8 mouse cellular contexts compared by ENCODE assay signal in the genomic region with DNA sequence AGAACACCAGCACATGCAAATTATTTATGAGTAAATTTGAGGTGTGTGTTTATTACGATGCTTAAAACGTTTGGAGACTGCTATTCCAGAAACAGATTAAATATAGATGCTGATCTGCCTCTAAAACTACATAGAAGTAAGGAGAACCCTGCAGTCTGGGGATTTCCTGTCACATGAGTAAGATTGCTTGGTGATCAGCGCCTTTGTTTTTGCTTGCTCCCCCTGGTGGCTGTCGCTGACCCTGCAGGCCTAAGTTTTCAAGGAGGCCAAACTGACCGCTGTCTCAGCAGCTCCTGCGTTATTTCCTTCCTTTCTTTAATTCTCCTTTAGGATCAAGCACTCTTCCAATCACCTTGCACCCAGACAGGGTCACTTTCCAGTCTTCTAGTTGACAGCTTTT. TPM values are rescaled to one million over a fixed set of nuclear protein-coding genes. Genes with fewer than 3 reads are reported as not detected.
DNase-seq lines count a peak whose midpoint lies in the region; ATAC-seq and TF ChIP-seq lines count a peak whose summit lies in the region.

No protein-coding gene starts in this region.

- peak; percentile 91 for DNase-seq in intestine, embryonic 14.5 days (ENCODE audit: low spot score)
- DNase-seq in cerebellum, adult 18-20 months: peak; percentile 70 to 82
- DNase-seq in forebrain, postnatal 0 days: peak; percentile 74
- peak; percentile 67 to 71 for DNase-seq in left cerebral cortex, postnatal 25 days (ENCODE audit: low spot score in 2 of 2)
- DNase-seq in midbrain, postnatal 0 days (ENCODE audit: low spot score): peak; percentile 78
- peak; percentile 54 to 63 for DNase-seq in spleen, postnatal 36 days (ENCODE audit: low spot score in 2 of 2)

- no peak overlapping the region for H3K9ac ChIP-seq in intestine, embryonic 14.5 days (ENCODE audit: low read length)
- no peak overlapping the region for H3K9ac ChIP-seq in intestine, embryonic 16.5 days (ENCODE audit: low read depth, low read length)
- no peak overlapping the region for H3K9ac ChIP-seq in forebrain, postnatal 0 days
- no peak overlapping the region for H3K9ac ChIP-seq in hindbrain, embryonic 16.5 days (ENCODE audit: low read depth, low read length)
- H3K9ac ChIP-seq in midbrain, postnatal 0 days (replicated peaks; ENCODE audit: low read length, poor library complexity, severe bottlenecking): no peak overlapping the region

- no peaks in the 10 kb centered on the region for H3K9me3 ChIP-seq in intestine, embryonic 14.5 days (ENCODE audit: control insufficient read depth, low read length)
- no peaks in the 10 kb centered on the region for H3K9me3 ChIP-seq in intestine, embryonic 16.5 days (ENCODE audit: control insufficient read depth, low read length)
- H3K9me3 ChIP-seq in forebrain, postnatal 0 days (ENCODE audit: low read length): no peaks in the 10 kb centered on the region
- H3K9me3 ChIP-seq in hindbrain, embryonic 16.5 days (ENCODE audit: control insufficient read depth, low read length): no peaks in the 10 kb centered on the region
- H3K9me3 ChIP-seq in midbrain, postnatal 0 days (ENCODE audit: low read length): no peaks in the 10 kb centered on the region

- no peak overlapping the region for H3K4me3 ChIP-seq in intestine, embryonic 14.5 days (ENCODE audit: low read depth, low read length)
- H3K4me3 ChIP-seq in intestine, embryonic 16.5 days (ENCODE audit: low read length): no peak overlapping the region
- H3K4me3 ChIP-seq in forebrain, postnatal 0 days (ENCODE audit: low read depth, low read length): no peak overlapping the region
- H3K4me3 ChIP-seq in hindbrain, embryonic 16.5 days (ENCODE audit: low read length): no peak overlapping the region
- H3K4me3 ChIP-seq in midbrain, postnatal 0 days (ENCODE audit: low read depth, low read length): no peak overlapping the region

- intact Hi-C loops in left cerebral cortex, postnatal 25 days (cut with DNase I): loop anchor here (1.0 to 5.0 kb wide), 2 partner anchors 130 to 268 kb away; no protein-coding TSS in a partner anchor

- TF ChIP-seq CTCF in forebrain, postnatal 0 days (IDR thresholded peaks at IDR 0.05; ENCODE audit: low read depth): peak; percentile 90
- TF ChIP-seq CTCF in midbrain, postnatal 0 days (IDR thresholded peaks at IDR 0.05): peak; percentile 91

- H3K36me3 ChIP-seq in intestine, embryonic 14.5 days (ENCODE audit: control insufficient read depth, insufficient read depth, low read length): no peaks in the 10 kb centered on the region
- H3K36me3 ChIP-seq in intestine, embryonic 16.5 days (ENCODE audit: control insufficient read depth, insufficient read depth, low read length): no peaks in the 10 kb centered on the region
- peaks cover 5% of the 10 kb centered on the region; the same call in 1 of the 2 replicates for H3K36me3 ChIP-seq in forebrain, postnatal 0 days (ENCODE audit: insufficient read depth)
- peaks cover 2% of the 10 kb centered on the region; the same call in 1 of the 2 replicates for H3K36me3 ChIP-seq in hindbrain, embryonic 16.5 days (ENCODE audit: control insufficient read depth, insufficient read depth, low read length)
- no peaks in the 10 kb centered on the region; the same call in 1 of the 2 replicates for H3K36me3 ChIP-seq in midbrain, postnatal 0 days (ENCODE audit: insufficient read depth, low read length)

- H3K27me3 ChIP-seq in intestine, embryonic 14.5 days (replicated peaks; ENCODE audit: control insufficient read depth, insufficient read depth, low read length): no peaks in the 10 kb centered on the region
- no peaks in the 10 kb centered on the region for H3K27me3 ChIP-seq in intestine, embryonic 16.5 days (replicated peaks; ENCODE audit: control insufficient read depth, insufficient read depth, low read length)
- no peaks in the 10 kb centered on the region for H3K27me3 ChIP-seq in forebrain, postnatal 0 days (ENCODE audit: insufficient read depth, low read length)
- no peaks in the 10 kb centered on the region for H3K27me3 ChIP-seq in hindbrain, embryonic 16.5 days (replicated peaks; ENCODE audit: control insufficient read depth, insufficient read depth, low read length)
- H3K27me3 ChIP-seq in midbrain, postnatal 0 days (ENCODE audit: insufficient read depth, low read length): no peaks in the 10 kb centered on the region

- H3K4me1 ChIP-seq in intestine, embryonic 14.5 days (replicated peaks; ENCODE audit: control insufficient read depth, insufficient read depth, low read length): no peaks in the 10 kb centered on the region
- no peaks in the 10 kb centered on the region for H3K4me1 ChIP-seq in intestine, embryonic 16.5 days (ENCODE audit: control insufficient read depth, insufficient read depth, low read length)
- no peaks in the 10 kb centered on the region for H3K4me1 ChIP-seq in forebrain, postnatal 0 days (ENCODE audit: insufficient read depth)
- H3K4me1 ChIP-seq in hindbrain, embryonic 16.5 days (ENCODE audit: control insufficient read depth, insufficient read depth, low read depth, low read length): no peaks in the 10 kb centered on the region
- H3K4me1 ChIP-seq in midbrain, postnatal 0 days (ENCODE audit: insufficient read depth, low read length): no peaks in the 10 kb centered on the region

- ATAC-seq in intestine, embryonic 14.5 days (replicated peaks; ENCODE audit: low FRiP score, low TSS enrichment, low read depth): no peak
- no peak for ATAC-seq in intestine, embryonic 16.5 days
- ATAC-seq in forebrain, postnatal 0 days: peak; percentile 70
- peak; percentile 38; the same call in 1 of the 2 replicates for ATAC-seq in hindbrain, embryonic 16.5 days
- peak; percentile 19; the same call in 1 of the 2 replicates for ATAC-seq in midbrain, postnatal 0 days (ENCODE audit: low FRiP score)

- WGBS in intestine, embryonic 14.5 days: 15% methylated on average over 6 of the region's 6 CpGs
- WGBS in intestine, embryonic 16.5 days: 12% methylated on average over 6 of the region's 6 CpGs
- 13% methylated on average over 6 of the region's 6 CpGs for WGBS in forebrain, postnatal 0 days
- 16% methylated on average over 6 of the region's 6 CpGs for WGBS in hindbrain, embryonic 16.5 days
- WGBS in midbrain, postnatal 0 days: 10% methylated on average over 6 of the region's 6 CpGs

- no peak overlapping the region for H3K4me2 ChIP-seq in intestine, embryonic 14.5 days (ENCODE audit: low read length)
- H3K4me2 ChIP-seq in intestine, embryonic 16.5 days (ENCODE audit: low read depth, low read length): no peak overlapping the region
- H3K4me2 ChIP-seq in forebrain, postnatal 0 days (ENCODE audit: low read depth): no peak overlapping the region
- no peak overlapping the region for H3K4me2 ChIP-seq in hindbrain, embryonic 16.5 days (ENCODE audit: low read length)
- no peak overlapping the region for H3K4me2 ChIP-seq in midbrain, postnatal 0 days (ENCODE audit: low read depth, low read length, poor library complexity, severe bottlenecking)

- H3K27ac ChIP-seq in intestine, embryonic 14.5 days (ENCODE audit: low read depth): no peak overlapping the region
- H3K27ac ChIP-seq in intestine, embryonic 16.5 days (ENCODE audit: low read length): no peak overlapping the region
- no peak overlapping the region for H3K27ac ChIP-seq in forebrain, postnatal 0 days (ENCODE audit: low read depth, low read length)
- no peak overlapping the region for H3K27ac ChIP-seq in hindbrain, embryonic 16.5 days (ENCODE audit: low read depth, low read length)
- no peak overlapping the region for H3K27ac ChIP-seq in midbrain, postnatal 0 days (ENCODE audit: low read depth, low read length)

RNA-seq across cellular contexts. Expression of a gene that starts 11.0 kb away (rescaled TPM):
- 6.1 and 7.3 TPM in 2 replicates for polyA plus RNA-seq in intestine, embryonic 14.5 days (2014; fragmentation: Nextera tagmentation; extraction: Ambion mirVana)
- polyA plus RNA-seq in intestine, embryonic 16.5 days (2015; fragmentation: Nextera tagmentation; extraction: Ambion mirVana): 3.1 and 3.7 TPM in 2 replicates
- 113 and 115 TPM in 2 replicates for total RNA-seq in forebrain, postnatal 0 days (2014; rRNA removed)
- polyA plus RNA-seq in forebrain, postnatal 0 days (2015; fragmentation: Nextera tagmentation; extraction: Ambion mirVana): 54.4 and 57.8 TPM in 2 replicates
- polyA plus RNA-seq in hindbrain, embryonic 16.5 days (2015; fragmentation: Nextera tagmentation; extraction: Ambion mirVana): 41.3 TPM in 2 replicates
- 100 to 1,000 TPM; 144 to 148 TPM for total RNA-seq in left cerebral cortex, postnatal 25 days (2021)
- 123 and 139 TPM in 2 replicates for total RNA-seq in midbrain, postnatal 0 days (2014; rRNA removed)
- 48.2 and 51.7 TPM in 2 replicates for polyA plus RNA-seq in midbrain, postnatal 0 days (2015; fragmentation: Nextera tagmentation; extraction: Ambion mirVana)

Comparison
In these comparisons a context has a peak if more than half of its experiments do, and no peak if none do; other contexts are left out.
1. ATAC-seq: peak in forebrain, postnatal 0 days (single experiment), hindbrain, embryonic 16.5 days (single experiment) and midbrain, postnatal 0 days (single experiment); none in intestine, embryonic 14.5 days (single experiment) and intestine, embryonic 16.5 days (single experiment).
2. Peak in every context shown above with its lines, with median percentiles within 50 percentile points of each other: DNase-seq.